Mouse (Mus musculus) stomach, embryonic 16.5 days (tissue): Measurements from ENCODE around the gene Trpm5. TPM values are rescaled to one million over a fixed set of nuclear protein-coding genes. Genes with fewer than 3 reads are reported as not detected.

ENCODE experiments used
- ATAC-seq: fragments of 200-750 bp; cut with Nextera tagmentation; 2 replicates; pipeline ENCODE4 v1.8.0; 2017; ENCODE audit warnings: moderate number of reproducible peaks, moderate TSS enrichment; ENCODE audit not compliant: insufficient read depth, low FRiP score
- H3K27ac ChIP-seq: fragments of 300-500 bp; sonication (generic); 2 replicates; pipeline ENCODE4 v1.5.1; 2014; ENCODE audit warnings: low read length
- H3K27me3 ChIP-seq: fragments of 300-500 bp; sonication (generic); 2 replicates; pipeline ENCODE4 v1.6.1; 2014; ENCODE audit warnings: low read length, control low read depth, mixed read lengths; ENCODE audit not compliant: control insufficient read depth, insufficient read depth
- H3K36me3 ChIP-seq: fragments of 300-500 bp; sonication (generic); 2 replicates; pipeline ENCODE4 v1.6.1; 2014; ENCODE audit warnings: low read length; ENCODE audit not compliant: control insufficient read depth, insufficient read depth
- H3K4me1 ChIP-seq: fragments of 300-500 bp; sonication (generic); 2 replicates; pipeline ENCODE4 v1.6.1; 2014; ENCODE audit warnings: low read length, control low read depth, mixed read lengths; ENCODE audit not compliant: control insufficient read depth, insufficient read depth
- H3K4me2 ChIP-seq: fragments of 300-500 bp; sonication (generic); 2 replicates; pipeline ENCODE4 v1.6.1; 2014; ENCODE audit warnings: low read depth, low read length, mixed read lengths
- H3K4me3 ChIP-seq: fragments of 300-500 bp; sonication (generic); replicated peaks from 2 replicates; pipeline ENCODE4 v1.5.1; 2014; ENCODE audit warnings: mild to moderate bottlenecking, low read length
- H3K9ac ChIP-seq: fragments of 300-500 bp; sonication (generic); 2 replicates; pipeline ENCODE4 v1.6.1; 2014; ENCODE audit warnings: low read length
- H3K9me3 ChIP-seq: fragments of 300-500 bp; sonication (generic); replicated peaks from 2 replicates; pipeline ENCODE4 v1.6.1; 2016; ENCODE audit warnings: low read length, control low read depth; ENCODE audit not compliant: control insufficient read depth
- WGBS: fragments of 180-500 bp; shearing (Covaris S2); extraction: QIAGEN DNeasy Blood & Tissue Kit; methylation state at CpG from one replicate; pipeline ENCODE4 v1.1.7; 2014; 5-methylcytosine and 5-hydroxymethylcytosine counted together
- polyA plus RNA-seq: library from polyadenylated mRNA; unstranded; fragments of >200 nt; fragmentation: Nextera tagmentation; extraction: Ambion mirVana; gene quantifications from 2 replicates; pipeline ENCODE4 v1.2.1, GENCODE M21; 2015

Gene Trpm5
- polyA plus RNA-seq, 1 experiment from 2014 or later, result 18.5 TPM

GRCm38 (mm10) chr7:143059202-143059870 lies 35.1 kb downstream of the Trpm5 start:
- 50% methylated on average over 5 of the region's 5 CpGs for WGBS
- Histone ChIP-seq H3K9me3 (no peaks in the 10 kb centered on the region), H3K36me3 (peaks cover 20% of the 10 kb centered on the region), H3K27me3 (no peaks in the 10 kb centered on the region), H3K4me3 (no peak overlapping the region), H3K4me2 (no peak overlapping the region), H3K9ac (no peak overlapping the region), H3K27ac (peak overlapping the region; percentile 84), H3K4me1 (peaks cover 58% of the 10 kb centered on the region)
- ATAC-seq, result no peak

DNA sequence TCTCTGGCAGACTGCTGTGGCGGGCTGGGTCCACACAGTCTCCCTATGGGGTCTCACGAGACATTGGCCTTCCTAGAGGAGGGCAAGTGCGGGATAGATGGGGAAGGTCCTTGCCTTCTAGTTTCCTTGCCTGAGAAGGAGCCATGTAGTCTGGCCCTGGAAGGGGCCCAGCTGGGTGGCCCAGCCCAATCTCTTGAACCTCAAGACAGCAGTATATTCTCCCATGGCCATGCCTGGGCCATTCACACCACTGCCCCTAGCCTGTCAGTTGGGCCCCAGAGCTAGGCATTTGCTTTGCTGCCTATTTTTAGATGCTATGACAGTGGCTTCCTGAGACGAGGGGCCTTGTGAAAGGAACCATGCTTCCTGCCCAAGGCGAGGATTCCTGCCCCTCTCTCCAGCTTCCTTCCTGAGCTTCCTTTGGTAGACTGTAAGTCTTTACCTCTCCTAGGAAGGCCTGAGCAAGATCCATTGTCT lies 36.2 kb downstream of the Trpm5 start:
- Histone ChIP-seq H3K27ac (peak overlapping the region; percentile 84), H3K4me1 (peaks cover 61% of the 10 kb centered on the region), H3K36me3 (peaks cover 11% of the 10 kb centered on the region), H3K4me3 (peak overlapping the region; percentile 5; the same call in 1 of the 2 replicates), H3K9me3 (no peaks in the 10 kb centered on the region), H3K9ac (peak overlapping the region; percentile 23; the same call in 1 of the 2 replicates), H3K4me2 (peak overlapping the region; percentile 31), H3K27me3 (no peaks in the 10 kb centered on the region)
- WGBS, result 44% methylated on average over 5 of the region's 5 CpGs
- ATAC-seq, result 0 out of 2 replicates have a peak, but pooled peaks have one; percentile 8

GRCm38 (mm10) chr7:143057667-143058220 lies 36.7 kb downstream of the Trpm5 start:
- Histone ChIP-seq H3K9me3 (no peaks in the 10 kb centered on the region), H3K36me3 (peaks cover 6% of the 10 kb centered on the region; the same call in 1 of the 2 replicates), H3K4me2 (peak overlapping the region; percentile 31), H3K4me3 (peak overlapping the region; percentile 5; the same call in 1 of the 2 replicates), H3K9ac (peak overlapping the region; percentile 23; the same call in 1 of the 2 replicates), H3K4me1 (peaks cover 61% of the 10 kb centered on the region), H3K27ac (peak overlapping the region; percentile 84), H3K27me3 (no peaks in the 10 kb centered on the region)
- 43% methylated on average over 9 of the region's 9 CpGs for WGBS
- ATAC-seq, result no peak

DNA sequence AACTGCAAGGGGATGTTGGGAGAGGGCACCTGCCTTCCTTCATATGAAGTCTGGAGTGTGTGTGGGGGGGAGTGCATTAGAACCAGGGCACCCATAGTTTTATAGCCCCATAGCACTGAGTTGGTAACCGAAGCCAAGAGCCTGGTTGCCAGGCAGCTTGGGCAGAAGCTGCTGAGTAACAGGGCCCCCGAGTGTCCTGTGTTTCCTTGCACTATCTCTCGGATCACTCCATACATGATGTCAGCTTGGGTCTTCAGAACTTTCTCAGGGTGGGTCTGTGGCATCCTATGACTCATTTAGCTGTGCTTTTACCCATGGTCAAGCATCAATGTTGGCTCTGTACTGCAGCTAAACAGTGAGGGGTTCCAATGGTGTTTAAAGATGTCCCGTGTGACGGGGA lies 37.4 kb downstream of the Trpm5 start:
- 88% methylated on average over 5 of the region's 5 CpGs for WGBS
- peaks cover 58% of the 10 kb centered on the region for H3K4me1 ChIP-seq

DNA sequence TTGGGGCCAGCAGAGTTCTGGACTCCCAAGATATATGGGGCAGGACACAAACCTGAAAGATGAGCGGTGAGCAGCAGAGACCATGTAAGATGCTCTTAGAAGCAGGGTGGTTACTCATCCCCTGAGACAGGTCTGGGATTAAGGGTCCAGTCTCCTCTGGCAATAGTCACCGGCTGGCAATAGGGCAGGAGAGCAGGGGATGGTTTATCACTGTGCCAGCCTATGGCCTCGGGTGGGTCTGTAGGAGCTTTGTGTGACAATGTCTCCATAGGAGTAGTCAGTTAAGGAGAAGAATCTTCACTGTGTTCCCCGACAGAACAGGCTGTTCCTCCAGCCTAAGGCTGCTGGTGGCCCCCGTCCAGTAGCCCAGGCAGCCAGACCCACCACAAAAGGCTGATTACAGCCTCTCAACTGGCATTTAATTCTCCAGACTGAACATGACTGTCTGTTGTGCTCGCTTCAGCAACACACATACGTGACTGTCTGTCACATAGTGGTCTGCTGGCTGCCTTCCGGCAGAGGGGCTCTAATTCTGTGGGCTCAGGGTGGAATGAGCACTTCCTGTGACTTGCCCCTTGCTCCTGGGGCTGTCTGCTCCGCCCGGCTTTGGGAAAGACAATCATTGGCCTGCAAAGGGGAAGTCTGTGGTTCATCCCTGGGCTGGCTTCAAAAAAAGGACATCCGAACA lies 38.8 kb downstream of the Trpm5 start:
- 61% methylated on average over 11 of the region's 11 CpGs for WGBS
- Histone ChIP-seq H3K27me3 (no peaks in the 10 kb centered on the region), H3K36me3 (0 out of 2 replicates have a peak, but pooled peaks cover 3% of the 10 kb centered on the region), H3K4me3 (peak overlapping the region; percentile 97), H3K27ac (peak overlapping the region; percentile 36), H3K4me1 (peaks cover 58% of the 10 kb centered on the region), H3K4me2 (peak overlapping the region; percentile 84), H3K9ac (peak overlapping the region; percentile 98), H3K9me3 (no peaks in the 10 kb centered on the region)
- no peak for ATAC-seq

More for the DNA sequence above, 37.4 kb downstream of the Trpm5 start:
- no peak for ATAC-seq
- peak overlapping the region; percentile 12; the same call in 1 of the 2 replicates for H3K9ac ChIP-seq
- H3K4me2 ChIP-seq, result peak overlapping the region; percentile 31; the same call in 1 of the 2 replicates
- no peaks in the 10 kb centered on the region for H3K27me3 ChIP-seq
- no peak overlapping the region for H3K4me3 ChIP-seq
- H3K36me3 ChIP-seq, result peaks cover 3% of the 10 kb centered on the region; the same call in 1 of the 2 replicates
- peak overlapping the region; percentile 84 for H3K27ac ChIP-seq
- no peaks in the 10 kb centered on the region for H3K9me3 ChIP-seq

GRCm38 (mm10) chr7:143055001-143055400 lies 39.4 kb downstream of the Trpm5 start:
- Histone ChIP-seq H3K36me3 (0 out of 2 replicates have a peak, but pooled peaks cover 3% of the 10 kb centered on the region), H3K27me3 (no peaks in the 10 kb centered on the region), H3K9me3 (no peaks in the 10 kb centered on the region), H3K4me3 (peak overlapping the region; percentile 97), H3K4me1 (peaks cover 55% of the 10 kb centered on the region), H3K9ac (peak overlapping the region; percentile 98), H3K27ac (peak overlapping the region; percentile 43), H3K4me2 (peak overlapping the region; percentile 84)
- ATAC-seq, result no peak
- 71% methylated on average over 3 of the region's 3 CpGs for WGBS

- ATAC-seq, result no peak
These were observed 39.9 kb downstream of the Trpm5 start for GRCm38 (mm10) chr7:143054612-143054965.

GRCm38 (mm10) chr7:143053961-143054611 lies 40.4 kb downstream of the Trpm5 start:
- Histone ChIP-seq H3K27ac (peak overlapping the region; percentile 95), H3K27me3 (no peaks in the 10 kb centered on the region), H3K4me3 (peak overlapping the region; percentile 97), H3K4me2 (peak overlapping the region; percentile 84), H3K36me3 (0 out of 2 replicates have a peak, but pooled peaks cover 3% of the 10 kb centered on the region), H3K9me3 (no peaks in the 10 kb centered on the region), H3K9ac (peak overlapping the region; percentile 98), H3K4me1 (peaks cover 49% of the 10 kb centered on the region)
- no peak for ATAC-seq
- WGBS, result 23% methylated on average over 11 of the region's 11 CpGs

More at GRCm38 (mm10) chr7:143054612-143054965, 39.9 kb downstream of the Trpm5 start:
- Histone ChIP-seq H3K27me3 (no peaks in the 10 kb centered on the region), H3K9ac (peak overlapping the region; percentile 98), H3K9me3 (no peaks in the 10 kb centered on the region), H3K4me2 (peak overlapping the region; percentile 84), H3K27ac (peak overlapping the region; percentile 43), H3K4me1 (peaks cover 54% of the 10 kb centered on the region), H3K4me3 (peak overlapping the region; percentile 97), H3K36me3 (0 out of 2 replicates have a peak, but pooled peaks cover 3% of the 10 kb centered on the region)
- 30% methylated on average over 3 of the region's 3 CpGs for WGBS
